Mouse (Mus musculus): ENCODE measurements around the gene Nfx1. TPM values are rescaled to one million over a fixed set of nuclear protein-coding genes. Genes with fewer than 3 reads are reported as not detected.

Gene Nfx1
- total RNA-seq, 2 experiments from 2014 or later, result 107 to 110 TPM

Small RNA genes lying within 50 kb of the gene (microRNA-seq; reads per million reads assigned to microRNA genes)
- 1.6 reads per million for gene Mir3094

Other genes with a start within 250 kb of the Nfx1 start
- 100 to 1,000 TPM; 227 to 253 TPM for gene Dnaja1, start 248.8 kb upstream of the Nfx1 start, total RNA-seq (2021)
- gene Smu1, start 213.0 kb upstream of the Nfx1 start, total RNA-seq (2021), result 10 to 100 TPM; 75.6 to 78.8 TPM
- gene B4galt1, start 116.9 kb upstream of the Nfx1 start, total RNA-seq (2021), result 10 to 100 TPM; 90.1 to 98.1 TPM
- 10 to 100 TPM; 14.6 to 17.7 TPM for gene Spink4, start 50.9 kb upstream of the Nfx1 start, total RNA-seq (2021)
- gene Bag1, start 22.6 kb upstream of the Nfx1 start, total RNA-seq (2021), result 100 to 1,000 TPM; 225 to 228 TPM
- gene Chmp5, start 22.5 kb upstream of the Nfx1 start, total RNA-seq (2021), result 10 to 100 TPM; 69.0 to 76.8 TPM
- 10 to 100 TPM; 14.9 to 21.6 TPM for gene Aqp7, start 77.2 kb downstream of the Nfx1 start, total RNA-seq (2021)
- 10 to 100 TPM in 1 of 2 experiments, under 1 TPM in 1; 0.51 to 14.1 TPM for gene Aqp3, start 127.3 kb downstream of the Nfx1 start, total RNA-seq (2021)
- gene Nol6, start 153.5 kb downstream of the Nfx1 start, total RNA-seq (2021), result 10 to 100 TPM; 54.9 to 56.2 TPM
- gene Ube2r2, start 164.8 kb downstream of the Nfx1 start, total RNA-seq (2021), result 100 to 1,000 TPM; 123 to 128 TPM